Mouse (Mus musculus): ENCODE data around the gene Ifi47. TPM values are rescaled to one million over a fixed set of nuclear protein-coding genes. Genes with fewer than 3 reads are reported as not detected.

The Ifi47 gene
- polyA plus RNA-seq, 2 experiments from 2014 or later: 473 to 495 TPM

Other genes with a start within 250 kb of the Ifi47 start
- 1 to 10 TPM in 1 of 2 experiments, under 1 TPM in 1; 0.92 to 4.1 TPM for gene Gm12184, start 249.9 kb upstream of the Ifi47 start, polyA plus RNA-seq (2017; shearing (Covaris generic))
- gene Irgm1, start 204.9 kb upstream of the Ifi47 start, polyA plus RNA-seq (2017; shearing (Covaris generic)): 100 to 1,000 TPM; 189 to 229 TPM
- 1 to 10 TPM in 1 of 2 experiments, under 1 TPM in 1; 0.39 to 1.1 TPM for gene Gm5431, start 174.4 kb upstream of the Ifi47 start, polyA plus RNA-seq (2017; shearing (Covaris generic))
- gene Psme2b, start 130.4 kb upstream of the Ifi47 start, polyA plus RNA-seq (2017; shearing (Covaris generic)): 100 to 1,000 TPM; 248 to 283 TPM
- 1 to 10 TPM in 1 of 2 experiments, under 1 TPM in 1; 0.92 to 1.1 TPM for gene Olfr56, start 97.7 kb upstream of the Ifi47 start, polyA plus RNA-seq (2017; shearing (Covaris generic))
- 100 to 1,000 TPM; 159 to 268 TPM for gene 9930111J21Rik1, start 97.2 kb upstream of the Ifi47 start, polyA plus RNA-seq (2017; shearing (Covaris generic))
- 1 to 10 TPM; 7.0 to 8.0 TPM for gene Gm12185, start 84.4 kb upstream of the Ifi47 start, polyA plus RNA-seq (2017; shearing (Covaris generic))
- 100 to 1,000 TPM; 337 to 352 TPM for gene Tgtp1, start 82.4 kb upstream of the Ifi47 start, polyA plus RNA-seq (2017; shearing (Covaris generic))
- gene 9930111J21Rik2, start 25.3 kb upstream of the Ifi47 start, polyA plus RNA-seq (2017; shearing (Covaris generic)): 100 to 1,000 TPM; 148 to 213 TPM
- gene Tgtp2, start 12.4 kb upstream of the Ifi47 start, polyA plus RNA-seq (2017; shearing (Covaris generic)): 100 to 1,000 TPM; 424 to 495 TPM
- gene Olfr1396, start 38.3 kb downstream of the Ifi47 start, polyA plus RNA-seq (2017; shearing (Covaris generic)): under 1 TPM; 0.35 to 0.47 TPM
- gene Olfr1395, start 65.7 kb downstream of the Ifi47 start, polyA plus RNA-seq (2017; shearing (Covaris generic)): not detected
- not detected for gene Olfr1394, start 77.8 kb downstream of the Ifi47 start, polyA plus RNA-seq (2017; shearing (Covaris generic))
- gene Btnl9, start 110.6 kb downstream of the Ifi47 start, polyA plus RNA-seq (2017; shearing (Covaris generic)): under 1 TPM in 1 of 2 experiments, not detected in 1; 0.35 TPM
- gene Zfp62, start 126.7 kb downstream of the Ifi47 start, polyA plus RNA-seq (2017; shearing (Covaris generic)): 10 to 100 TPM; 60.2 to 62.0 TPM
- gene Mgat1, start 167.6 kb downstream of the Ifi47 start, polyA plus RNA-seq (2017; shearing (Covaris generic)): 100 to 1,000 TPM in 1 of 2 experiments, 10 to 100 TPM in 1; 70.9 to 106 TPM
- under 1 TPM in 1 of 2 experiments, not detected in 1; 0.28 TPM for gene Olfr1393, start 201.7 kb downstream of the Ifi47 start, polyA plus RNA-seq (2017; shearing (Covaris generic))
- gene Olfr1392, start 208.7 kb downstream of the Ifi47 start, polyA plus RNA-seq (2017; shearing (Covaris generic)): not detected
- not detected for gene Olfr10, start 228.2 kb downstream of the Ifi47 start, polyA plus RNA-seq (2017; shearing (Covaris generic))
- gene Olfr1391, start 246.2 kb downstream of the Ifi47 start, polyA plus RNA-seq (2017; shearing (Covaris generic)): not detected